Comparison of ENCODE assay signal across 8 mouse cellular contexts in the genomic region with DNA sequence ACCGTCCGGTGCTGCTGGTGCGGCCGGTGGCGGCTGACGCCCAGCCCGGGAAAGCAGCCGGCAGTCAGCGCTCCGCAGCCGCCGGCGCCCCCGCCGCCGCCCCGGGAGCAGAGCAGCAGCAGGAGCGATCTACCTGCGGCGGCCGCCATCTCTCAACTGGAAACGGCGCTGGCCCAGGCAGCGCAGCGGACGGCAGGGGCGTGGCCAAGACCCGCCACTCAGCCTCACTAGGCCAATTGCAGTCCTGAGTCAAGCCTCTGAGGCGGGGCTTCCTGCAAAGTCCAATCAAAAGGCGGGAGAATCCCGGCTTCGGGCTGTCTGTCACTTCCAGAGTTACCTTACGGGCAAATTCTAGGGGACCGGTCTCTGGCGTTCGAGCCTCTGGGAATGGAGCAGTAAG. TPM values are rescaled to one million over a fixed set of nuclear protein-coding genes. Genes with fewer than 3 reads are reported as not detected.
A peak's percentile ranks its signal among the peaks of the same experiment; 100 is the strongest.
DNase-seq lines count a peak whose midpoint lies in the region; ATAC-seq lines count a peak whose summit lies in the region.

A gene (minus strand): TSS at position 171 of the 400 bp plus-strand sequence.

- peaks cover 15% of the 10 kb centered on the region for H3K4me1 ChIP-seq in hindbrain, embryonic 16.5 days (ENCODE audit: control insufficient read depth, insufficient read depth, low read depth, low read length)

- H3K27ac ChIP-seq in hindbrain, embryonic 16.5 days (ENCODE audit: low read depth, low read length) = peak within 1 kb of the TSS; percentile 92
- H3K27ac ChIP-seq in macrophage = no peak within 1 kb of the TSS

- ATAC-seq in hindbrain, embryonic 16.5 days = peak; percentile 100

- H3K9me3 ChIP-seq in hindbrain, embryonic 16.5 days (ENCODE audit: control insufficient read depth, low read length) = no peaks in the 10 kb centered on the region

- peak within 1 kb of the TSS; percentile 87 for H3K4me3 ChIP-seq in hindbrain, embryonic 16.5 days (ENCODE audit: low read length)
- peak within 1 kb of the TSS; percentile 55 for H3K4me3 ChIP-seq in macrophage (ENCODE audit: inconsistent target)

- no peaks in the 10 kb centered on the region for H3K27me3 ChIP-seq in hindbrain, embryonic 16.5 days (replicated peaks; ENCODE audit: control insufficient read depth, insufficient read depth, low read length)

- peaks cover 41% of the 10 kb centered on the region for H3K79me2 ChIP-seq in macrophage (ENCODE audit: inconsistent target)

- peak; percentile 97 for DNase-seq in R1 (ENCODE audit: low read depth, low spot score)
- DNase-seq in cerebellum, postnatal 25 days = peak; percentile 98
- DNase-seq in frontal cortex, postnatal 36 days (ENCODE audit: low spot score in 2 of 2) = peak; percentile 91 to 96
- peak; percentile 93 to 97 for DNase-seq in left cerebral cortex, adult 18-20 months (ENCODE audit: low spot score in 2 of 2)
- DNase-seq in right cerebral cortex, adult 18-20 months = peak; percentile 96
- DNase-seq in urinary bladder, postnatal 10 days (ENCODE audit: low spot score) = peak; percentile 84

- H3K9ac ChIP-seq in hindbrain, embryonic 16.5 days (ENCODE audit: low read depth, low read length) = peak within 1 kb of the TSS; percentile 92

- WGBS in hindbrain, embryonic 16.5 days = 0% methylated on average over 30 of the region's 36 CpGs
- WGBS in macrophage (ENCODE audit: missing documents) = under 1% methylated on average over 36 of the region's 36 CpGs

- peak within 1 kb of the TSS; percentile 80 for H3K4me2 ChIP-seq in hindbrain, embryonic 16.5 days (ENCODE audit: low read length)

- H3K36me3 ChIP-seq in hindbrain, embryonic 16.5 days (ENCODE audit: control insufficient read depth, insufficient read depth, low read length) = no peaks in the 10 kb centered on the region
- no peaks in the 10 kb centered on the region for H3K36me3 ChIP-seq in macrophage (ENCODE audit: inconsistent target)

RNA-seq across cellular contexts. Expression of the gene that starts here (rescaled TPM):
- polyA plus RNA-seq in hindbrain, embryonic 16.5 days (2015; fragmentation: Nextera tagmentation; extraction: Ambion mirVana) = 35.7 and 35.9 TPM in 2 replicates
- 10 to 100 TPM; 35.6 to 39.9 TPM for total RNA-seq in left cerebral cortex, adult 18-20 months (2021)
- total RNA-seq in macrophage (2018; cell fraction: chromatin; rRNA removed) = 10 to 100 TPM; 11.1 to 29.5 (median 19.9) TPM
- total RNA-seq in macrophage (2018; cell fraction: cytosol; rRNA removed) = 10 to 100 TPM in 3 of 26 experiments, 1 to 10 TPM in 23; 6.4 to 10.8 (median 8.7) TPM
- total RNA-seq in macrophage (2018; cell fraction: nucleus; rRNA removed) = 10 to 100 TPM in 22 of 26 experiments, 1 to 10 TPM in 4; 8.1 to 53.4 (median 15.3) TPM
- 5.3 to 18.7 TPM (median 7.3 TPM) in 3 replicates for polyA plus RNA-seq in macrophage (2018)
